Mouse (Mus musculus) adrenal gland, adult 18-20 months (tissue): ENCODE results near the gene Usp45. TPM values are rescaled to one million over a fixed set of nuclear protein-coding genes. Genes with fewer than 3 reads are reported as not detected.
"Not testable (repeated sequence)": the region's sequence is repeated elsewhere in the genome, so short reads cannot be mapped to it uniquely, and the experiment has no call there.

Experiments used
- DNase-seq, 2 experiments: peaks; one replicate each; pipeline ENCODE4 v3.0.0; 2021 to 2022; ENCODE audit warnings: low spot score in 2 of 2
- long read RNA-seq, 2 experiments: library from polyadenylated mRNA; stranded (forward); transcript quantifications; one replicate each; pipeline ENCODE4 v2.0.0; 2021
- total RNA-seq, 2 experiments: library from RNA; stranded (reverse); gene quantifications; 1 replicate in 1 of 2; 2 replicates in 1 of 2; pipeline ENCODE4 v1.2.3; 2021

Gene Usp45
- total RNA-seq, result 10 to 100 TPM; 14.9 to 17.5 TPM
- long read RNA-seq, experiment 1, full-length matches to known transcripts, result 1 of 1 reads
- long read RNA-seq, experiment 1, partial matches to known transcripts, result 0 of 1 reads
- long read RNA-seq, experiment 1, other reads (novel, unspliced or antisense), result 0 of 1 reads
- long read RNA-seq, experiment 2, full-length matches to known transcripts, result 2 of 6 reads
- long read RNA-seq, experiment 2, partial matches to known transcripts, result 1 of 6 reads
- long read RNA-seq, experiment 2, other reads (novel, unspliced or antisense), result 3 of 6 reads

DNA sequence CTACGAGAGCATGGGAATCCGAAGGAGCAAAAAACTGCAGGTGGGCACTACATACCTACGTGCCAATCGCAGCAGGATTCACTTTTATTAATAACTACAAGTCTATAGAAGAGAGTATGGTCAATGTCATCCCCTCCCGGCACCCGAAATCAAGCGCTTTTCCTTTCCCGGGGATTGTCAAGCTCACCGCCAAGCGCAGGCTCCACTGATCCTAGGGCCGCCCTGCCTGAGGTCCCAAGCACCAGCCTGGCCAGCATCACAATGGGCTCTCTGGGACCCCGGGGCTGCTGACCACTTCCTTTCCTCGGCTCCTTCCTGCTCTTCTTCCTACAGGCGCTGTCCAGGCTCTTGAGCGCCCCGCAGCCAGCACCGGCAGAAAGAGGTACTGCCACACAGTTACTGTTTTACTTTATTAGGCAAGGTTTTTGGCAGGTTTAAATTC lies at the start of gene Usp45, which contains the start of gene Tstd3:
TSS of gene Usp45 (plus strand) at position 294 of the 442 bp plus-strand sequence.
TSS of gene Tstd3 (minus strand) at position 350 of the 442 bp plus-strand sequence.
- peak; percentile 67 to 72 for DNase-seq

GRCm38 (mm10) chr4:21722752-21723334 lies 44.1 kb upstream of the Usp45 start:
- DNase-seq, result no peak

DNA sequence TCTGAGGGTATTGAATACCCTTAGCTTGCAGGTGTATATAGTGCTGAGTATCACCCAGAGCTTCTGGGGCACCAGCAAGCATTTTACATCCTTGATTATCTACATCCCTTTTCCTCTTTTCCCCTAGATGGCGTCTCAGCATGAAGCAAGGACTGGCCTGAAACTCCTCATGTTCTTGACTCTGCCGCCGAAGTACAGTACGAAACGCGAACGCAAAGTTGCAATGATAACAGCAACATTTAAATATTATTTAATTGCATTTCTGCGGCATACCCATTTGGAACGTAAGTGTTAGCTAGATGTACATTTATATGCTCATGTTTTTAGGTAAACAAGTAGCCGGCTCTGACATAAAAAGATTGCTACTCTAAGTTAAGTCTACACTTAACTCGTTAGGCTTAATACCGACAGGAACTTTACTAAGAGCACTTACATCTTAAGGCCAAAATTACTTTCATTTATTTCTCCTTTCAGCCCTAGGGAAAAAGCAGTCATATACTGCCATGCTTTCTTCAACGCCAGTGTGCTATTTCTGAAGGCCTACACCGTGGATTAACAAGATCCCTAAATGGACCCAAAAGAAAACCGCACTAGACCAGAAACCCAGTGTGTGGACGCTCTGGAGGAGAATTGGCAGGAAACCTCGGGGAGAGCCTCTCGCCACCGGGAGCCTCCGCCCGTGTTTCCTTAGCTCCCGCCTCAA lies 39.9 kb upstream of the Usp45 start:
- DNase-seq, result peak in 1 of 2 experiments; percentile 11

- DNase-seq, result peak; percentile 91 to 92
Observed at GRCm38 (mm10) chr4:21727615-21728165, 39.3 kb upstream of the Usp45 start, which contains the start of gene Ccnc. Ccnc (plus strand) TSS chr4:21727701.

DNA sequence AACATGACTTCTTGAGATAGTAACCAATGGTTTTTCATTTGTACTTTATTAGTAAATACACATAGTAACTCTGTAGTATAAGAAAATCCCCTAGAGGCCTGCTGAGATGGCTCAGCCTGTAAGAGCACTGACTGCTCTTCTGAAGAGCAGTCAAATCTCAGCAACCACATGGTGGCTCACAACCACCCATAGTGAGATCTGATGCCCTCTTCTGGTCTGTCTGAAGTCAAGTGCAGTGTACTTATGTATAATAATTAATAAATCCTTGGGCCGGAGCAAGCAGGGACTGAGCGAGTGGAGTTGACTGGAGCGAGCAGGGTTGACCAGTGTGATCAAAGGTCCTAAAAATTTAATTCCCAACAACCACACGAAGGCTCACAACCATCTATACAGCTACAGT lies 27.8 kb upstream of the Usp45 start:
- DNase-seq, result no peak

GRCm38 (mm10) chr4:21744142-21744541 lies 22.8 kb upstream of the Usp45 start:
- not testable (repeated sequence) for DNase-seq

DNA sequence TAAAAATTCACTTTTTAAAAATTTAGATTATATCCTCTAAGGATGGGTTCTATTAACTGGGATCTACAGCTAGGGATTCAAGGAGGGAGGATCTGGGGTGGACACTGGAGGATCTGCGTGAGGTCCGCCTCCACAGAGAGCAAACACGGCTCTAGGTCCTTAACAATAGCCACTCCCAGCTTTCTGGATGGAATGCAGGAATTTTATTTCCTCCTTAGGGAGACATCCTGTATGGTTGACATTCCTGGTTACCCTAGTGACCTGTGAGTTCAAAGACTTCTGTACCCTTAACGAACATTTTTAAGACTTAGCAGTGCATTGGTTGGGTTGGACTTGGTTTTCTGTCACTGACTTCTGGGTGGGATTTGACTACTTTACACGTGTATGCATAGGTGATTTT lies 21.2 kb upstream of the Usp45 start:
- no peak for DNase-seq

- no peak for DNase-seq
Observed at GRCm38 (mm10) chr4:21755123-21755789, 11.7 kb upstream of the Usp45 start.

GRCm38 (mm10) chr4:21758860-21759259 lies 8.1 kb upstream of the Usp45 start:
- DNase-seq, result no peak

DNA sequence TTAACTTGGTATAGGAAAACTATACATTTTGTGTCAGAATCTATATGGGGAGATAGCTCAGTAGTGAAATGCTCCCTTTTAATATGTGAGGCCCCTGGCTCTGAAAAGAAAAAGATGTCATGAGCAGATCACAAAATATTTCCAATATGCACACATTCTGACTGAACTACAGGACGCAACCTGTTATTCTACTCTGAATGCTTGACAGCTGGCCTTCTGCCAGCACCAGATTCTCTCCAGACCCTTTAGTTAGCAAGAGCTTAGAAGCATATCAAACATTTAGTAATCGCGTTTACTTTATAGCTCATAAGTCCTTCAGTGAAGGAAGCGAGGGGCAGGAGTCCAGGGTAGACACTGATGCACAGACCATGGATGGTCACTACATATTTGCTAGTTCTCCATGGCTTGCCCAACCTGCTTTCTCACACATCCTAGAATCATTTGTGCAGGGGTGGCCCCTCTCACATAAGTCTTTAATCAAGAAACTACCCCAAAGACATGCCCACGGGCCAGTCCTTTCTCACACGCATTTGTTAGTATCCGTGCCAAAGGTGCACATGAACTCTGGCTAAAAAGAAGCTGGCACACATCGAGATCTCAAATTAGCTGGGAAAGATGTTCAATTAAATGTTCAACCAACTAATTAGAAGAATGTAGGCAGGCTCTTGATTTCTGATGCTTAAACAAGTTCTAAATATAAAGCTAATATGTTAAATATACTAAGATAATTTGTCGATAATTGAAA lies 5.4 kb upstream of the Usp45 start:
- no peak for DNase-seq

GRCm38 (mm10) chr4:21763827-21764226 lies 3.1 kb upstream of the Usp45 start:
- no peak for DNase-seq

GRCm38 (mm10) chr4:21766171-21766862 lies 639 bp upstream of the Usp45 start:
- peak in 1 of 2 experiments; percentile 7 for DNase-seq

GRCm38 (mm10) chr4:21771064-21771463 lies 4.1 kb downstream of the Usp45 start:
- no peak for DNase-seq

- no peak for DNase-seq
Observed at GRCm38 (mm10) chr4:21772306-21772705, 5.3 kb downstream of the Usp45 start.

DNA sequence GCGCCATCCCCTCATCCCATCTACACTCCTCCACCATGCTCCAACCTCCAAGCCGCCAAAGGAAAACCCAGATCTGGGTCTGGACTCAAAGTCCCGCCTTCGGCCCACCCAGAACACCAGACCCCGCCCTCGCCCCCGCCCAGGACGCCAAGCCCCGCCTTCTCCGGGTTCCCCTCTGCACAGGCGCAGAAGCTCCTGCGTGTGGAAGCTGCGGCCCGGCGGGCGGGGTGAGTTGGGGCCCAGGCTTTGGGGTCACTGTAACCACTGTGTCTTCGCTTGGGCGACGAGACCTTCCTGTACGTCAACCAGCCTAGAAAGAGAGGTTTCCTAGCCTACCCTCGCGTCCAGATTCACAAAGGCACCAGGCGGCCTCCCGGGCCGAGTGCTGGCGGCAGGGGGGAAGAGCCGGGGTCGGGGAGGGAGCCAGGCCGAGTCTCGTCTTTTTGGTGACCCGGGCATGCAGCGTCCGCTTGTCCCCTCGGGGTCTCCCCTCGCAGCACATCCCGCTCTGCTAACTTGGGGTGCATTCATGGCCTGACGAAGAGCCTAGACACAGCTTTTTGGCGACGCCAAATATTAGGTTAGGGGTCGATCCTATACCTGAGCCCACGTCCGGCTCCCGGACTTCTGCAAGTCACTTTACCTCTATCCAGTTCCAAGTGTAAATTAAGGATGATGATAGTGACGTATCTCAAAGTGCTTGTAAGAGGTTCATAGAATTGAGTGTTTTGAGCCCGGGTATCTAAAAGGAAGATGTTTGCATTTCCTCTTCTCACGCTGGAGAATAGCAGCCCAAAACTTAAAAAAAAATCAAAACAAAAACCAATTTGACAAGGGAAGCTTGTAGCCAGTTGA lies 9.4 kb downstream of the Usp45 start:
- DNase-seq, result peak; percentile 87 to 90

DNA sequence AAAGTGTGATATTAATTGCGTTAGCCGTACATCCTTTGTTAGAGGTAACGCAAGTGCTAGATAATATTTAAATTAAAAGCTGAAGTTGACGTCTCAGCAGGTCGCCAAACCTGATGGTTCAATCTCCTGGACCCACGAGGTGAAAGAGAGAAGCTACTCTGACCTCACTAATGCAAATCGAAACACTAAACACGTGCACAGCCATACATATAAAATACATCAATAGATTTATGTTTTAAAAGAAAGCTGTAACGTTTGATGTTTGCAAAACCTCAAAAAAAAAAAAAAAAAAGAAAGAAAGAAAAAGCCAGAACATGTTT lies 9.9 kb downstream of the Usp45 start:
- no peak for DNase-seq

GRCm38 (mm10) chr4:21780816-21781726 lies 14.1 kb downstream of the Usp45 start:
- DNase-seq, result no peak

- no peak for DNase-seq
Observed at GRCm38 (mm10) chr4:21786268-21786667, 19.3 kb downstream of the Usp45 start.
